Mouse (Mus musculus) cerebellum, adult 2 months (tissue): Measurements from ENCODE around the gene Btbd19. TPM values are rescaled to one million over a fixed set of nuclear protein-coding genes. Genes with fewer than 3 reads are reported as not detected.

ENCODE experiments used
- DNase-seq, 2 experiments: peaks; one replicate each; pipeline ENCODE4 v3.0.0; 2021
- H3K27ac ChIP-seq: fragments of 200-500 bp; 2 replicates; pipeline ENCODE4 v1.5.1; 2012; ENCODE audit warnings: low read length, control low read depth, inconsistent platforms; ENCODE audit not compliant: insufficient read depth
- H3K27me3 ChIP-seq: fragments of 200-500 bp; 2 replicates; pipeline ENCODE4 v1.6.1; 2012; ENCODE audit warnings: inconsistent platforms, mild to moderate bottlenecking, low read length, moderate library complexity; ENCODE audit not compliant: control insufficient read depth, insufficient read depth
- H3K4me1 ChIP-seq: fragments of 200-500 bp; 2 replicates; pipeline ENCODE4 v1.6.1; 2011; ENCODE audit warnings: low read length; ENCODE audit not compliant: control insufficient read depth, insufficient read depth
- H3K4me3 ChIP-seq: fragments of 200-500 bp; replicated peaks from 2 replicates; pipeline ENCODE3; 2011; ENCODE audit warnings: mild to moderate bottlenecking, low read depth, low read length, control low read depth; ENCODE audit not compliant: insufficient read depth
- CTCF ChIP-seq: fragments of 200-500 bp; IDR thresholded peaks from 2 replicates; pipeline ENCODE4 v1.5.1; 2011; ENCODE audit warnings: low read depth, mild to moderate bottlenecking, control low read depth, low read length, moderate library complexity, borderline replicate concordance; ENCODE audit not compliant: insufficient read depth
- POLR2A ChIP-seq: fragments of 200-500 bp; IDR thresholded peaks from 2 replicates; pipeline ENCODE4 v1.6.1; 2011; ENCODE audit warnings: low read length, control low read depth, borderline replicate concordance; ENCODE audit not compliant: insufficient read depth
- WGBS: fragments of 180-500 bp; shearing (Covaris S2); methylation state at CpG from one replicate; pipeline ENCODE4 v1.1.7; 2018; 5-methylcytosine and 5-hydroxymethylcytosine counted together
- polyA plus RNA-seq: library from polyadenylated mRNA; depleted of rRNA; stranded (reverse); fragments of >200 nt; gene quantifications from 2 replicates; pipeline ENCODE4 v1.2.3, GENCODE M21; 2012

Gene Btbd19
- polyA plus RNA-seq, 1 experiment, result 7.1 TPM

GRCm38 (mm10) chr4:117097969-117098763 lies 27.4 kb downstream of the Btbd19 start:
- H3K27me3 ChIP-seq, result no peaks in the 10 kb centered on the region
- WGBS, result 47% methylated on average over 8 of the region's 8 CpGs
- no peak for DNase-seq
- H3K4me1 ChIP-seq, result no peaks in the 10 kb centered on the region
- H3K27ac ChIP-seq, result no peak overlapping the region
- no peak for TF ChIP-seq POLR2A
- no peak for TF ChIP-seq CTCF
- no peak overlapping the region for H3K4me3 ChIP-seq

DNA sequence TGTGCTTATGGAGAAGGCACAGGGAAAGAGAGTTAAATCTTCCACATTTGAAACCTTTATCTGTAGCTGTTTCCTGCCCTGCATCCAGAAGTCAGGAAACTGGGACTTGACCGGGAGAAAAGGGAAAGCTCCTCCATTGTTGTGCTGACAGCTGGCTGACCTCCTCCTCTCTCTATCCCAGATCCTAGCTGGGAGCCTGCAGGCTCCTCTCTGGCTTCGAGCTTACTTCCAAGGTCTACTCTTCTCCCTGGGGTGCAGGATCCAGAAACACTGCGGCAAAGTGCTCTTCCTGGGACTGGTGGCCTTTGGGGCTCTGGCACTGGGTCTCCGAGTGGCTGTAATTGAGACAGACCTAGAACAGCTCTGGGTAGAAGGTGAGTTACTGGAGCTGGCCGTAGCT lies 28.9 kb downstream of the Btbd19 start:
- Histone ChIP-seq H3K4me3 (no peak overlapping the region), H3K27me3 (no peaks in the 10 kb centered on the region), H3K27ac (no peak overlapping the region), H3K4me1 (no peaks in the 10 kb centered on the region)
- WGBS, result 17% methylated on average over 5 of the region's 5 CpGs
- TF ChIP-seq POLR2A (no peak), CTCF (no peak)
- DNase-seq, result no peak

DNA sequence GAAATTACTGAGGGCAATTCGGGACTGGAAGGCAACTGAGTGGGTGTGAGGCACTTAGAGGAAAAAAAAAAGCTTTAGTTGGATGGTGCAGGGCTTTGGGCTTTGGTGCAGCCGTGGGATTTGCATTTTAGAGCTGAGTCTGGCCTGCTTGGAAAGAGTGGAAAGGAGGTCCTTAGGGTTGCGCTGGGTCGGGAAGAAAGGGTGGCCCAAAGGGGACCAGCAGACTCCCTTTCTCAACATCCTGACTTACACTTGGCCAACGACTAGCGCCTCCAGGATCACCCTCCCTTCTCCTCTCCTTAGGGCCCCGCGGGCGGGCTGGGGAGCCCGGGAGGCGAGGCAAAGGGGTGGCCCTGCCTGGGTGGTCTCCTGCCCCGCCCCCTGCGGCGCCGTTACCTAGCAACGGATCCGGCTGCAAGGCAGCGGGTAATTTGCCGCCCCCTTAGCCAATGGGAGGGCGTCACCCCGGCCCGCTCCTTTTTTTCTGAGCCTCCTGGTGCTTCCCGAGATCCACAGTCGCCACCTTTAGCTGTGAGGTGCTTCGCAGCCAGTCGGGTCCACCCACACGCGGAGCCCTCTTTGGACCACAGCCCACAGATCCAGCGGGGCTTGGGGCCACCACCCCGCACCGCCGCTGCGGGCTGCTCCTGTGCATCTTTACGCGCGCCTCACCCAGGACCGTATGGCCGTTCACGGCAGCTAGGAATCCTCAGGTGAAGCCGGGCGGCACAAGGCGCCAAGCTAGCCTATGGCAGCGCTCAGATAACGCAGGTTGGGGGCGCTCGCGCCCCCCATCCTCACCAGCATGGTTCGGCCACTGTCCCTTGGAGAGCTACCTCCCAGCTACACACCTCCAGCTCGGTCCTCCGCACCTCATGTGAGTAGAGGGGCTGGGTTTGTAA lies 29.7 kb downstream of the Btbd19 start, which contains the start of gene Ptch2:
Gene Ptch2 (plus strand): TSS at position 525 of the 902 bp plus-strand sequence.
- peak within 1 kb of the TSS; percentile 45 for H3K4me3 ChIP-seq
- WGBS, result 3% methylated on average over 50 of the region's 50 CpGs
- no peak for TF ChIP-seq POLR2A
- TF ChIP-seq CTCF, result no peak
- peak; percentile 33 to 36 for DNase-seq
- no peak within 1 kb of the TSS for H3K27ac ChIP-seq
- H3K27me3 ChIP-seq, result no peaks in the 10 kb centered on the region
- no peaks in the 10 kb centered on the region for H3K4me1 ChIP-seq

- no peak overlapping the region for H3K4me3 ChIP-seq
- 72% methylated on average over 3 of the region's 3 CpGs for WGBS
- no peaks in the 10 kb centered on the region for H3K27me3 ChIP-seq
- H3K27ac ChIP-seq, result no peak overlapping the region
- no peaks in the 10 kb centered on the region for H3K4me1 ChIP-seq
- TF ChIP-seq CTCF (no peak), POLR2A (no peak)
- DNase-seq, result no peak
Measured at GRCm38 (mm10) chr4:117094626-117095361, 30.7 kb downstream of the Btbd19 start.

GRCm38 (mm10) chr4:117090586-117090985 lies 34.9 kb downstream of the Btbd19 start:
- no peaks in the 10 kb centered on the region for H3K4me1 ChIP-seq

GRCm38 (mm10) chr4:117087948-117088640 lies 37.4 kb downstream of the Btbd19 start:
- H3K4me3 ChIP-seq, result no peak overlapping the region
- no peak for TF ChIP-seq POLR2A
- no peak for TF ChIP-seq CTCF
- no peaks in the 10 kb centered on the region for H3K27me3 ChIP-seq
- DNase-seq, result no peak
- H3K4me1 ChIP-seq, result no peaks in the 10 kb centered on the region
- 68% methylated on average over 7 of the region's 7 CpGs for WGBS
- no peak overlapping the region for H3K27ac ChIP-seq

More at GRCm38 (mm10) chr4:117090586-117090985, 34.9 kb downstream of the Btbd19 start:
- DNase-seq, result no peak
- TF ChIP-seq POLR2A (no peak), CTCF (no peak)
- WGBS, result 84% methylated on average over 7 of the region's 7 CpGs
- Histone ChIP-seq H3K4me3 (no peak overlapping the region), H3K27me3 (no peaks in the 10 kb centered on the region), H3K27ac (no peak overlapping the region)

GRCm38 (mm10) chr4:117071183-117071582 lies 54.3 kb downstream of the Btbd19 start:
- TF ChIP-seq CTCF (no peak), POLR2A (no peak)
- Histone ChIP-seq H3K27me3 (no peaks in the 10 kb centered on the region), H3K27ac (no peak overlapping the region), H3K4me1 (no peaks in the 10 kb centered on the region), H3K4me3 (no peak overlapping the region)
- 92% methylated on average over 5 of the region's 5 CpGs for WGBS
- DNase-seq, result no peak
